Mouse (Mus musculus) G1E (cell line): ENCODE measurements around the gene Rnf141.

Source experiments
- CTCF ChIP-seq: IDR thresholded peaks from 2 replicates; pipeline ENCODE4 v1.5.1; 2012; ENCODE audit warnings: low read depth, low read length, inconsistent platforms, mixed read lengths
- POLR2AphosphoS5 ChIP-seq: IDR thresholded peaks from 2 replicates; pipeline ENCODE4 v1.6.1; 2012; ENCODE audit warnings: low read depth, low read length, inconsistent platforms; ENCODE audit not compliant: insufficient replicate concordance
- TAL1 ChIP-seq: conservative IDR thresholded peaks from 2 replicates; pipeline ENCODE4 v1.6.1; 2012; ENCODE audit warnings: low read depth, low read length, inconsistent platforms, mixed read lengths

GRCm38 (mm10) chr7:110780520-110780919 lies 63.7 kb downstream of the Rnf141 start:
- TF ChIP-seq CTCF (no peak), TAL1 (no peak), POLR2AphosphoS5 (no peak)
